8 mouse cellular contexts compared by ENCODE assay signal in the genomic region with DNA sequence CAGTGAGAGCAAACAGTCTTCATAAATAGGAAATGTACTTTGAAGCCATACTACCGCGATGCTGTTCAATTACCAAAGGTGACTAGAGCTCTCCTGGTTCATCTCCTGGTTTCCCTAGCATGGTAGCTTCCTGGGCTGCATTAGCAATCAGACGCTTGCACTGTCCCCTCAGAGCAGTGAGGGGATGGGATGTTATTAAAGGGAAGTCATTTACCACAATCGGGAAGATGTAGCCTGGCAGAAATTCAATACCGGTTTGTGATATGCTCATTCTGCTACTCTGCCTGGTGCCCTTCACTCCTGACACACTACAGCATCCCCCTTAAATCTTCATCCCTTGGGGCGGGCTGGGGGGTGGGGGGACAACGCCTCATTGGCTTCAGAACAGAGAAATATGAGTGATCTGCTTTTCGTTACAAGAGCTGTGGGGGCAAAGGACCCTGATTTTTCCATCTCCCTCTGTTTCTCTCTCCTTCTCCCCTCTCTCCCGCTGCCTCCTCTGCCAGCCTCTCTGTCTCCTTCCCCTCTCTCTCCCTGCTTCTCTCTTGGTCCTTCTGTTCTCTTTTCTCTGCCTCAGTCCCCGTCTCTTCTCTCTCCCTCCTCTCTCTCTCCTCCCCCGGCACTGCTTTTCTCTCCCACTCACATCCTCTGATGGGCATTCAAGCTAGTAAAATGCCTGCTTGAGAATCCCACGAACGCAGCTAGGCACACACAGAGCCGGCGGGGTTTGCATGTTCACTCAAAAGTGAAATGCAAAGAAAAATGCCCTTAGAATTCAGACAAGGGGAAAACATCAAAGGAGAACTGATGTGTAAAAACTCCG. TPM values are rescaled to one million over a fixed set of nuclear protein-coding genes. Genes with fewer than 3 reads are reported as not detected.
DNase-seq lines count a peak whose midpoint lies in the region; ATAC-seq and TF ChIP-seq lines count a peak whose summit lies in the region.

No protein-coding gene starts in this region.

- TF ChIP-seq EP300 in liver, postnatal 0 days (IDR thresholded peaks at IDR 0.05; ENCODE audit: low read depth) = no peak

- peak overlapping the region; percentile 31; the same call in 1 of the 2 replicates for H3K9ac ChIP-seq in ES-E14 (ENCODE audit: insufficient read depth, low read depth, low read length, poor library complexity, severe bottlenecking)
- peak overlapping the region; percentile 50 for H3K9ac ChIP-seq in embryonic facial prominence, embryonic 12.5 days
- H3K9ac ChIP-seq in intestine, embryonic 15.5 days = 0 out of 2 replicates have a peak overlapping the region, but pooled peaks have one; percentile 0
- H3K9ac ChIP-seq in liver, postnatal 0 days (replicated peaks) = no peak overlapping the region

- no peaks in the 10 kb centered on the region for H3K4me1 ChIP-seq in ES-E14 (ENCODE audit: control insufficient read depth in 2 of 2, insufficient read depth in 2 of 2, low read length in 2 of 2, poor library complexity in 1 of 2)
- H3K4me1 ChIP-seq in embryonic facial prominence, embryonic 12.5 days = peaks cover 8% of the 10 kb centered on the region; the same call in 1 of the 2 replicates
- no peaks in the 10 kb centered on the region for H3K4me1 ChIP-seq in intestine, embryonic 15.5 days (replicated peaks)
- H3K4me1 ChIP-seq in liver, postnatal 0 days (ENCODE audit: insufficient read depth) = no peaks in the 10 kb centered on the region

- no peaks in the 10 kb centered on the region for H3K27me3 ChIP-seq in embryonic facial prominence, embryonic 12.5 days
- no peaks in the 10 kb centered on the region for H3K27me3 ChIP-seq in intestine, embryonic 15.5 days (replicated peaks)
- H3K27me3 ChIP-seq in liver, postnatal 0 days (ENCODE audit: insufficient read depth, low read length) = no peaks in the 10 kb centered on the region

- H3K4me3 ChIP-seq in ES-E14 (ENCODE audit: insufficient read depth in 1 of 2, low read depth in 1 of 2, low read length in 2 of 2, poor library complexity in 1 of 2, severe bottlenecking in 1 of 2) = no peak overlapping the region
- H3K4me3 ChIP-seq in embryonic facial prominence, embryonic 12.5 days = peak overlapping the region; percentile 34
- peak overlapping the region; percentile 26 for H3K4me3 ChIP-seq in intestine, embryonic 15.5 days (replicated peaks)
- H3K4me3 ChIP-seq in liver, postnatal 0 days (ENCODE audit: low read depth, low read length) = 0 out of 2 replicates have a peak overlapping the region, but pooled peaks have one; percentile 2

- in situ Hi-C loops in ES-E14 (cut with MboI; ENCODE audit: low sequenced_read_pairs in 2 of 2, unreplicated experiment in 2 of 2) = loop anchor here (5.0 to 25.0 kb wide), 2 partner anchors 643 to 648 kb away; no protein-coding TSS in a partner anchor

- DNase-seq in cerebellum, adult 11 months = no peak
- DNase-seq in ES-E14 (ENCODE audit: low read depth, low spot score) = no peak
- no peak for DNase-seq in liver, postnatal 0 days
- peak; percentile 49 to 58 for DNase-seq in right cerebral cortex, postnatal 36 days (ENCODE audit: low spot score in 2 of 2)
- no peak for DNase-seq in testis, postnatal 14 days (ENCODE audit: low spot score)

- H3K36me3 ChIP-seq in ES-E14 (ENCODE audit: control insufficient read depth, insufficient read depth, low read length, poor library complexity, severe bottlenecking) = no peaks in the 10 kb centered on the region
- no peaks in the 10 kb centered on the region for H3K36me3 ChIP-seq in embryonic facial prominence, embryonic 12.5 days
- no peaks in the 10 kb centered on the region for H3K36me3 ChIP-seq in intestine, embryonic 15.5 days
- H3K36me3 ChIP-seq in liver, postnatal 0 days (replicated peaks; ENCODE audit: insufficient read depth, low read length) = no peaks in the 10 kb centered on the region

- peak overlapping the region; percentile 61 for H3K4me2 ChIP-seq in embryonic facial prominence, embryonic 12.5 days (replicated peaks)
- peak overlapping the region; percentile 59 for H3K4me2 ChIP-seq in intestine, embryonic 15.5 days (replicated peaks)
- peak overlapping the region; percentile 39 for H3K4me2 ChIP-seq in liver, postnatal 0 days (ENCODE audit: low read depth, low read length)

- H3K9me3 ChIP-seq in ES-E14 (ENCODE audit: control insufficient read depth, insufficient read depth, low read depth, low read length) = no peaks in the 10 kb centered on the region
- no peaks in the 10 kb centered on the region for H3K9me3 ChIP-seq in embryonic facial prominence, embryonic 12.5 days
- H3K9me3 ChIP-seq in intestine, embryonic 15.5 days = no peaks in the 10 kb centered on the region
- no peaks in the 10 kb centered on the region for H3K9me3 ChIP-seq in liver, postnatal 0 days (ENCODE audit: low read length)

- no peak for TF ChIP-seq CTCF in liver, postnatal 0 days (IDR thresholded peaks at IDR 0.05; ENCODE audit: low read depth)

- peak; percentile 38 for ATAC-seq in cerebellum, adult (ENCODE audit: insufficient number of reproducible peaks, low FRiP score, low TSS enrichment)
- ATAC-seq in embryonic facial prominence, embryonic 12.5 days (ENCODE audit: insufficient number of reproducible peaks, insufficient read depth, low FRiP score, low TSS enrichment) = no peak
- ATAC-seq in intestine, embryonic 15.5 days = no peak
- no peak for ATAC-seq in liver, postnatal 0 days

- no peak overlapping the region for H3K27ac ChIP-seq in ES-E14 (ENCODE audit: insufficient read depth, low read depth, low read length, poor library complexity, severe bottlenecking)
- peak overlapping the region; percentile 55; the same call in 1 of the 2 replicates for H3K27ac ChIP-seq in embryonic facial prominence, embryonic 12.5 days
- no peak overlapping the region for H3K27ac ChIP-seq in intestine, embryonic 15.5 days
- H3K27ac ChIP-seq in liver, postnatal 0 days (ENCODE audit: low read depth) = no peak overlapping the region

- WGBS in embryonic facial prominence, embryonic 12.5 days = 29% methylated on average over 16 of the region's 16 CpGs
- 26% methylated on average over 16 of the region's 16 CpGs for WGBS in intestine, embryonic 15.5 days
- 38% methylated on average over 16 of the region's 16 CpGs for WGBS in liver, postnatal 0 days (ENCODE audit: insufficient replicate concordance)

TF ChIP-seq in ES-E14, 5 proteins besides CTCF, POLR2A, EP300 and RAD21:
- TF ChIP-seq ZC3H11A (IDR thresholded peaks at IDR 0.05; ENCODE audit: borderline replicate concordance, low read depth, low read length) (no peak), ZNF384 (IDR thresholded peaks at IDR 0.05; ENCODE audit: low read depth, low read length) (no peak), MAFK (IDR thresholded peaks at IDR 0.05; ENCODE audit: insufficient read depth, low read depth, low read length) (no peak), HCFC1 (IDR thresholded peaks at IDR 0.05; ENCODE audit: borderline replicate concordance, insufficient read depth, low read length) (no peak), CHD2 (IDR thresholded peaks at IDR 0.05; ENCODE audit: low read depth, low read length) (no peak)

RNA-seq across cellular contexts. Expression of gene Lrrn3, which starts 1.3 kb away (rescaled TPM):
- total RNA-seq in ES-E14 (2012; rRNA removed) = 0.09 and 0.26 TPM in 2 replicates
- 15.9 and 18.4 TPM in 2 replicates for polyA plus RNA-seq in embryonic facial prominence, embryonic 12.5 days (2016; fragmentation: Nextera tagmentation; extraction: Ambion mirVana)
- polyA plus RNA-seq in intestine, embryonic 15.5 days (2015; fragmentation: Nextera tagmentation; extraction: Ambion mirVana) = 7.6 and 9.6 TPM in 2 replicates
- polyA plus RNA-seq in liver, postnatal 0 days (2015; fragmentation: Nextera tagmentation; extraction: Ambion mirVana) = 0.89 and 1.2 TPM in 2 replicates

Comparison
In these comparisons a context has a peak if more than half of its experiments do, and no peak if none do; other contexts are left out.
1. DNase-seq: peak in right cerebral cortex, postnatal 36 days (2 of 2); none in cerebellum, adult 11 months (single experiment), ES-E14 (single experiment), liver, postnatal 0 days (single experiment) and testis, postnatal 14 days (single experiment).
2. H3K4me3 ChIP-seq: peak in embryonic facial prominence, embryonic 12.5 days (single experiment), intestine, embryonic 15.5 days (single experiment) and liver, postnatal 0 days (single experiment); none in ES-E14 (0 of 2).
3. Peak in every context shown above with its lines, with median percentiles within 50 percentile points of each other: H3K4me2 ChIP-seq.